Mouse (Mus musculus): Measurements from ENCODE around the gene Lin9.
"Not testable (repeated sequence)": the region's sequence is repeated elsewhere in the genome, so short reads cannot be mapped to it uniquely, and the experiment has no call there.

The Lin9 gene

GRCm38 (mm10) chr1:180641137-180641517 is at the start of gene Lin9:
TSS of gene Lin9 (plus strand) at chr1:180641150.
- DNase-seq, result peak; percentile 96

- no peak for DNase-seq
These were observed 40.4 kb upstream of the Lin9 start for GRCm38 (mm10) chr1:180600578-180600977.

GRCm38 (mm10) chr1:180601806-180602205 is 39.1 kb upstream of the Lin9 start:
- no peak for DNase-seq

- no peak for DNase-seq
These were observed 36.4 kb upstream of the Lin9 start for GRCm38 (mm10) chr1:180604579-180604978.

GRCm38 (mm10) chr1:180606106-180606505 is 34.8 kb upstream of the Lin9 start:
- DNase-seq, result peak; percentile 37

- no peak for DNase-seq
These were observed 34.0 kb upstream of the Lin9 start for GRCm38 (mm10) chr1:180606796-180607577.

GRCm38 (mm10) chr1:180607578-180607879 is 33.4 kb upstream of the Lin9 start:
- no peak for DNase-seq

GRCm38 (mm10) chr1:180611842-180612241 is 29.1 kb upstream of the Lin9 start:
- not testable (repeated sequence) for DNase-seq

- no peak for DNase-seq
These were observed 24.2 kb upstream of the Lin9 start for GRCm38 (mm10) chr1:180616762-180617161.

GRCm38 (mm10) chr1:180622389-180622788 is 18.6 kb upstream of the Lin9 start:
- DNase-seq, result no peak

GRCm38 (mm10) chr1:180623911-180624310 is 17.0 kb upstream of the Lin9 start:
- peak; percentile 49 for DNase-seq

GRCm38 (mm10) chr1:180626141-180626540 is 14.8 kb upstream of the Lin9 start:
- DNase-seq, result no peak

GRCm38 (mm10) chr1:180637796-180638195 is 3.2 kb upstream of the Lin9 start:
- not testable (repeated sequence) for DNase-seq

GRCm38 (mm10) chr1:180639416-180640401 is 1.2 kb upstream of the Lin9 start:
- peak; percentile 27 for DNase-seq

- DNase-seq, result no peak
These were observed 285 bp upstream of the Lin9 start for GRCm38 (mm10) chr1:180640605-180641125.

- DNase-seq, result no peak
These were observed 723 bp downstream of the Lin9 start for GRCm38 (mm10) chr1:180641518-180642227.

- DNase-seq, result peak; percentile 20
These were observed 1.2 kb downstream of the Lin9 start for GRCm38 (mm10) chr1:180642228-180642564.

- DNase-seq, result no peak
These were observed 50.3 kb downstream of the Lin9 start for GRCm38 (mm10) chr1:180691284-180691683.

GRCm38 (mm10) chr1:180696626-180697352 is 55.8 kb downstream of the Lin9 start, which contains the start of gene Mixl1:
TSS of gene Mixl1 (minus strand) at chr1:180697034.
- peak; percentile 76 for DNase-seq

GRCm38 (mm10) chr1:180698063-180698462 is 57.1 kb downstream of the Lin9 start:
- DNase-seq, result no peak

- DNase-seq, result peak; percentile 59
These were observed 62.5 kb downstream of the Lin9 start for GRCm38 (mm10) chr1:180703400-180703799.

- DNase-seq, result no peak
These were observed 66.4 kb downstream of the Lin9 start for GRCm38 (mm10) chr1:180707368-180707767.
